Mouse (Mus musculus): ENCODE measurements around the gene Inka1. TPM values are rescaled to one million over a fixed set of nuclear protein-coding genes. Genes with fewer than 3 reads are reported as not detected.
A peak's percentile ranks its signal among the peaks of the same experiment; 100 is the strongest.

The Inka1 gene
- total RNA-seq, 2 experiments from 2014 or later = 10.3 to 11.8 TPM

GRCm38 (mm10) chr9:107984754-107985055 is 974 bp downstream of the Inka1 start:
- intact Hi-C loops (cut with DNase I) = loop anchor here (10.0 kb wide), 1 partner anchor 320 kb away; the partner anchor contains the start of genes Rhoa and Tcta
- peak; percentile 21 to 46 for DNase-seq

DNA sequence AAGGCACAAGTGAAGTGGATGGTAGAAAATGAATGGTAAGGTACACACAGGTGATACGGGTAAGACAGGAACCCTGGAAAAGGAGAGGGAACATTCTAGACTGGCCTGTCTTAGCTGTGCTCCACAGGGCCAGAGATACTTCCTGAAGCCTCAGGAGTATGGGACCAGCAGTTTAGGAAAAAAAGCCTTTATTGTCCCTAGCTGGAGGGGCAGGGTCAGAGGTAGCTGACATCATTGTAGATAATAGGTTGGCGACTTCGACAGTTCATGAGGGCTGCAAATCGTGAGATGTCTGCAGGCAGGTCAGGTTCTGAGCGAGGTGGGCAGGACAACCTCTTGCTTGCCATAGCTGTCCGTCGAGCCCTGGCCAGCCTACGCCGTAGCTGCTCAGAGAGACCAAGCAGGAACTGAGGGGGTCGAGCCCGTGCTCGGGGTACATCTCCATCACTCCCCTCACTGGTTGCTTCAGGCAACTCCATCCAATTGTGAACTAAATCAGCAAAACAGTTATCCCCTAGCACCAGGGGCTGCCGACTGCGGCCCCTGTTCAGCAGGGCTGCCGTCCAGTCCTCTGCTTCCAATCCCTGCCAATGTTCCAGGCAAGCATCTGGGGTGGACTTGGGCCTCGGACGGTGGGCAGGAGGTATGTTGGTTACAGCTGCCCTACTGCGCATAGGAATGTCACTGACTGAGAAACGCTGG is 1.5 kb downstream of the Inka1 start:
- intact Hi-C loops (cut with DNase I) = loop anchor here (10.0 kb wide), 1 partner anchor 321 kb away; the partner anchor contains the start of genes Rhoa and Tcta
- DNase-seq = peak; percentile 38 to 47

DNA sequence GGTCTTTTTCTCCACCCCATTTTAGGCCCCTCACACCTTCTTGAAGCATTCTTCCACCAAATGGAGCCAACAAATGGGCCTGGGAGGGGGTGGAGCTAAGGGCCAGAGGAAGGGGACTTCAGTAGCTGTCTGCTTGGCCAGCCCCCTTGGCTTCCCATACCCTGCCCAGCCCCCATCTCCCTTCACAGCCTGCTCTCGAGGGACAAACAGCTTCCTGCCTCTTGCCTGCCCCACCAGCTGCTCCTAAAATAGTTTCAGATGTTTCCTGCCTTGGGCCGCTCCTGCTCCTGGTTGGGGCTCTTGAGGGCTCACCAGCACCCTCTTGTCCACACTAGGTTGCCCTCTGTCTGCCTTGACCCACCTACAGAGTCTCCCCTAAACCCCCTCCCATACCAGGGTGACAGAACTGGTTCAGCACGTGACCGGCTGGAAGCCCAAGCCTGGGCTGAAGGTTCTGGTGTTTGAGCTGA is 2.2 kb downstream of the Inka1 start:
- peak; percentile 78 to 81 for DNase-seq
- intact Hi-C loops (cut with DNase I) = loop anchor here (10.0 kb wide), 1 partner anchor 321 kb away; the partner anchor contains the start of genes Rhoa and Tcta

GRCm38 (mm10) chr9:107982681-107983346 is 2.9 kb downstream of the Inka1 start, which contains the start of gene Gm20661:
TSS of gene Gm20661 (plus strand) at chr9:107983058.
- intact Hi-C loops (cut with DNase I) = loop anchor here (10.0 kb wide), 1 partner anchor 322 kb away; the partner anchor contains the start of genes Rhoa and Tcta
- DNase-seq = peak; percentile 73 to 78

DNA sequence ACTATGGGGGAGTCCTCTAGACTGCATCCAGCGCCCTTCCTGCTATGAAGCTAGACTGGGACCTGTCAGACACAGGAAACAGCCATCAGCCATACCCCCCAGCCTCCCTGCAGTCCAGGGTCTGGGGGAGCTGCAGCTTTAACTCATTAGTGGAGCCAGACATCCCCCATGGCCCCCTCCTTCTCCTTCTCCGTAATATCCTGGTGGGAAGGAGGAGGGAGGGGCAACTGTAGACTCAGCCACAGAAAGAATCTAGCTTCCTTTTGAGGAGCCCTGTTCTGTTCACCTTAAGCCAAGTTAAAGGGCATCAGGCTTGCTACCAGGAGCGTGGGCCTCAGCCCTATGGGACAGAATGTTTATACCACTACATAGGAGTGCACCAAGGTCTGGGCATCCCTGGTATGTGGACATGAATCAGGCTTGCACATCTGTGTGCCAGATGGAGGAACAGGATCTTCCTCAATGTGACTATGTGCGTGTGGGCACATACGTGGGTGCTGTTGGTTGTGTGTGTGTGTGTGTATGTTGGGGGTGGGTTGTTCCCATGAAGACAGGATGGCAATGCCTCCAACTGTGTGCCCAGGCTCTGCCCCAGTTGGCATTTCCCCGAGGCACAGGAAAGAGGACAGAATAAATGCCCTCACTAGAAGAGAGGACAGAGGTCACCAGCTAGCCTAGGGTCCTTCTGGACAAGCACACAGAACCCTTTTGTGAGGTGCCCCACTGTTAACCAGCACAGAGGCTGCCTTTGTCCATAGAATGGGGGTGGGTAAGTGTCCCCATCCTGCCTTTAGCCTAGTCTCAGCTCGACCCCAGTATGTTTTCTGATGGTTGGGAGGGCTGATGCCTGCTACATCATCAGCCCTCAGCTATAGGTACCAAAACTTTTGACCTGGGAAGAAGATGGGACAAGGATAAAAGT is 3.7 kb downstream of the Inka1 start:
- DNase-seq = peak; percentile 22 to 32
- intact Hi-C loops (cut with DNase I) = loop anchor here (10.0 kb wide), 1 partner anchor 323 kb away; the partner anchor contains the start of genes Rhoa and Tcta

DNA sequence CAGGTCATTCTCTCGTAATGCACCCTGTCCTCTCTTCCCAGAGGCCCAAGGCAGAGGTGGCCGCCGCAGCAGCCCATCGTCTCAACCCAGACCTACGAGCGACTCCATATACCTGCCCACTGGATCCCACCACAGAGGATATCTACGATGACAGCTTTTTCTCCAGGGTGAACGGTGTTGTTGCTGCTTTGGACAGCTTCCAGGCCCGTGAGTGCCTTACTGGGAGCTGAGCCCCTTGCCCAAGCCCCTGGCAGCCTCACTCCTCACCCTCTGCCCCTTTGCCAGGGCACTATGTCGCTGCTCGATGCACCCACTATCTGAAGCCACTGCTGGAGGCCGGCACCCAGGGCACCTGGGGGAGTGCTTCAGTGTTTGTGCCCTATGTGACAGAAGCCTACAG is 6.9 kb downstream of the Inka1 start:
- DNase-seq = no peak
- intact Hi-C loops (cut with DNase I) = no loop called here

DNA sequence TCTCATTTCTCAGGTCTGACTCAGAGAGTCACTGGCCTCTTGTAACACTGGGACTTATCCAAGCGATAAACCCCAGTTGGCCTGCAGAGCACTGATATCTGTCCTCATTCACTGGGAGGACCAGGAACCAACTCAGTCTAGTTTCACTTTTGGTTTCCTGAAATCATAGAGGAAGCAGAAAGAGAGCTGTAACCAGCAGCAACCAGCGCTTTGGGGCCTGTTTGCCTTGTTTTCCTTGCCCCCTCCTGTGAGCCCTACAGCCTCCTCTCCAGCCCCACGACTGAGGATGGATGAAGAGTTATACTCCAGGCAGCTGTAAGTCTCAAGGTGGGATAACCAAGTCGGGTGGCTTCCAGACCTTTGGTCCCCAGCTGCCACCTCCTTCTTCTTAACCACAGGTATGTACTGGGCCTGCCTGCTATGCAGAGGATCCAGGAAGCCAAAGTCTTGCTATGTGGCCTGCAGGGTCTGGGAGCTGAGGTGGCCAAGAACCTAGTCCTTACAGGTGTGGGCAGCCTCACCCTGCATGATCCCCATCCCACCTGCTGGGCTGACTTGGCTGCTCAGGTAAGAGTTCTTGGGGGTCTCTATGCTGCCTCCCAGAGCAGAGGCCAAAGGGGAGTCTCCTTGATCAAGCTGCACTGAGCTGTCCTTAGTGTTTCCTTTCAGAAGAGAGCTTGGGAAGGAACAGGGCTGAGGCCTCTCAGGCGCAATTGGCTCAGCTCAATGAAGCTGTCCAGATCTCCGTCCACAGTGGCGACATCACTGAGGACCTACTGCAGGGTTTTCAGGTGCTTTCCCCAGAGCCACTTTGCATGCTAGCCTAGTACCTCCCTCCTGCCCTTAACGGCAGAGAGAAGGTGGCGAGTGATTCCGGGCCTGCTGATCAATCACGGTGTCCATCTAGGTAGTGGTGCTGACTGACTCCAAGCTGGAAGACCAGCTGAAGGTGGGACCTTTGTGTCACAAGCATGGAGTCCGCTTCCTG is 10.0 kb downstream of the Inka1 start, which contains the start of gene Uba7:
Gene Uba7, plus strand, starts transcription at position 107 of the 988 bp plus-strand sequence.
- DNase-seq = peak; percentile 49 to 56
- intact Hi-C loops (cut with DNase I) = no loop called here

DNA sequence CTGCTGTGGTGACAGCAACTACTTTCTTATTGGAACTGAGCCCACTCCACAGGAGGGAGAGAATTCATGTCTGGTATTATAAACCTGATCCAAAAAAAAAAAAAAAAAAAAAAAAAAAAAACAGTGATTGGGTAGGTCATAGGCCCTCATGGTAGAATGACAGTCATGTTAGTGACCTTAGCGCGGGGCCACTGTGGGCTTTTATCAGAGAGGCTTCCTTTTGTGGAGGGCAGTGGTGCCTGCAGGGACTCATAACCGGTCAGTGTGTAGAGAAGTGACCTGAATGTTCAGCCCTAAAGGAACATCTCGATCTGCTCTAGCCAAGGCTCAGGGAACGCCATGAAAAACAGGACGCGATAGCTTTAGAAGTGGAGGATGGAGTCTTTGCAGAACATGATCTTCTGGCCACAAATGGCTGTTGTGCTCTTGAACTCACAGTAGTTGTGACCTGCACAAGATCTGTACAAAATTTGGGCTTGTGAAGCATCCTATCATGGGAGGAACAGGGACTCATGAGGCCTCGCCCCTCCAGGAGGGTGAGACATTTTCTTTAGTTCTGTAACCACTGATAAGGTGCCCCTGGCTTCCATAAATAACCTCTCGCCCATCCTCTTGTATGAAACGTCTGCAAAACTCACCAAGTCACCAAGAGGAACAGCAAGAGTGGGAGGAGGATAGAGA is 11.0 kb downstream of the Inka1 start:
- DNase-seq = no peak
- intact Hi-C loops (cut with DNase I) = no loop called here

DNA sequence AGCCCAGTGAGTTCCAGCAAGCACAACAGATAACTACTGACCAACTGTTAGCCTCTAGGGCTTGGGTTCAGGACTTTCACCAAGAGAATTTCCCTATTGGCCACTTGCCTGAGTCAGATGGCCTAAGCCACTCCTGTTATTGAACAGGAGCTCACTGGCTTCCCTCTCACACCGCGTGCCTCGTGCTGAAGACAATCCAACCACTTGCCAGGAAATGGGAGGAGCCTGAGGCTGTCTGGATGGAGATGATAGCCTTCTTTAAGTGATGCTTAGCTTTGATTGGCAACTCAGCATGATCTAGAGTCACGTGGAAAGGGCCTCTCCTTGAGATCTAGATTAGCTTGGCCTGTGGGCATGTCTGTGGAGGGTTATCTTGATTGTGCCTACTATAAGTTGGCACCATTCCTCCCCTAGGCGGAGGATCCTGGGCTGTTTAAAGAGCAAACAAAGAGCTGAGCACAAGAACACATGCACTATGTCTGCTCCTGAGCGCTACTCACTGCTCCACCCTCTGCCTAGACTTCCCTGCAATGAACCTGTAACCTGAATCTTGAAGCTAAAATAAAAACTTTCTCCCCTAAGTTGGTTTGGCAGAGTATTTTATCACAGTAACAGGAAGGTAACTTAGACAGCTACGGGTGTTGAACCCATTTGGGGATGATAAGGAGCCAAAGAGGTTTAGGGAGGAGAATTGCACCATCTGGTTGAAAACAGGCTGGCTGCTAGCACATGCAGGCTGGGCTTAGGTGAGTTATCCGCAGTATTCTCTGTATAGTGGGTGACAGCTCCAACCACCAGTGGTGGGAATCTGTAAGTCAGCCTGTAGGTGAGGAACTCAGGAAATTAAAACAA is 13.8 kb downstream of the Inka1 start:
- peak; percentile 32 for DNase-seq
- intact Hi-C loops (cut with DNase I) = no loop called here

DNA sequence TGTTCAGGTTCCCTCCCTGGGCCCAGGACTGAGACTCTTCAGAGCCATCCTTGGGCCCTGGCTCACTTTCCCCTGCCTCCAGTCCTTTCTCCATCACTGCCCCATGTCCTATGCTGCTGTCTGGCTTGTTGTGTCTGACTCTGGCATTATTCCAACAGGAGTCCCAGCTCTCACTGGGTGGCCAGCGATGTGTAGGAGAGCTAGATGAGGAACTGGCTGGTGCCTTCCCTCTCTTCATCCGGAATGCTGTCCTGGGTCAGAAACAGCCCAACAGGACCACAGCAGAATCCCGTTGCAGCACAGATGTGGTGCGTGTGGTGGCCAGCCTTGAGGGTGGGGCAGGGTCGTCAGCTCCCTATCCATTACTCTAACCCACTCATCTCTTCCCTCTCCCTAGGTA is 15.4 kb downstream of the Inka1 start:
- no peak for DNase-seq
- intact Hi-C loops (cut with DNase I) = no loop called here

DNA sequence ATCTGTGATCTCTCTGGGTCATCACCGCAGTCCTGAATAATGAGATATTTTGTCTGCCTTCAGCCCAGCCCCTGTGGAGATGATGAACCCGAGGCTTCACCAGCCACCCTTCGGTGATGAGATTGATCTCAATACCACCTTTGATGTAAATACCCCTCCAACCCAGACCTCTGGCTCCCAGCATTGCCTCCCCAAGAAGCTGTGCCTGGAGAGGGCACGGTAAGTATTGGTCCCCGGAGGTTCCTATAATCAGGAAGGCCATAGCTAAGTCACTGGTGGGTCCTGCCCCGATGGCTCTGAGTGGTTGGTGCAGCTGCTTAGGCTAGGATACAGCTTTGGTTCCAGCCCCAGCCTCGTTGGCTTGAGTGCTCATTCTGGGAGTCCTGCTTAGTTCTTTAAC is 17.1 kb downstream of the Inka1 start:
- intact Hi-C loops (cut with DNase I) = no loop called here

GRCm38 (mm10) chr9:107967437-107967836 is 18.2 kb downstream of the Inka1 start:
- intact Hi-C loops (cut with DNase I) = no loop called here
- DNase-seq = no peak

More for the DNA sequence above, 17.1 kb downstream of the Inka1 start:
- no peak for DNase-seq

DNA sequence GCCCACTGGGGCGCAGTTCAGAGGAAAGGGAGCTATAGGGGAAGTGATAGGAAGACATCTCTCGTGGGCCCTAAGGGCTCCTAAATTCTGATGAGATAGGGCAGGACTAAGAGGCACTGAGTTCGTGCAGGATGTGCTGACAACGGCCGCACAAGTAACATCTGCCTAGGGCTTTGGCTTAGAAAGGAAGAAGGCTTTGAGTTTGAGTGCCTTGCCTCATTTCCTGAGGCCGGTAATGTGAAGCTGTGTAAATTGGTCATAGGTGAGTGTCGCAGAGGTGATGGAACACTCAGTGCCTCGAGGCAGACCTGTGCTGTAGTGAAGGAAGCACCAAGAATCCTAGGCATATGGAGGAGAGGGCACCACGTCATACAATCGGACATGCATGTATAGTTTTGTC is 19.0 kb downstream of the Inka1 start:
- intact Hi-C loops (cut with DNase I) = no loop called here
- no peak for DNase-seq

GRCm38 (mm10) chr9:107964681-107965080 is 21.0 kb downstream of the Inka1 start:
- no peak for DNase-seq
- intact Hi-C loops (cut with DNase I) = loop anchor here (5.0 kb wide), 1 partner anchor 88 kb away; the partner anchor contains the start of gene Amigo3

GRCm38 (mm10) chr9:107963700-107964099 is 22.0 kb downstream of the Inka1 start:
- intact Hi-C loops (cut with DNase I) = loop anchor here (1.0 to 5.0 kb wide), 4 partner anchors 23 to 104 kb away; partner anchors contain the start of gene Amigo3

DNA sequence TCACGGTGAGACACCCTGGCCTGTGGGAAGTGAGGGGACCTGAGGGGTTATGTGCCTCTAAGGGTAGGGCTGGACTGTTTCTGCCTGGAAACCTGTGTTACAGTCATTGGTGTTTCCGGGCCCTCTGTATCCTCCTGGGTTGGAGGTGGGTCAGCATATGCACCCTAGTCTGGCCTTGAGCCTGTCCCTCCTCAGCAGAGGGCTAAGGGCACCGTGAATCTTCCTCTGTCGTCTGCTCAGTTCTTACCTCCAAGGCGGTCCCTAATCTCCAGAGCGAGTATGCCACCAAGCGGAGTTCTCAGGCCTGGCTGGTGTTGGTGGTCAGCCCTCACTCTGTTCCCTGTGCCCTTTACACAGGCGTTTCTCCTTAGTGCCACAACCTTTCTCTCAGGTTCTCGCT is 22.8 kb downstream of the Inka1 start:
- DNase-seq = no peak
- intact Hi-C loops (cut with DNase I) = loop anchor here (1.0 to 5.0 kb wide), 4 partner anchors 23 to 104 kb away; partner anchors contain the start of gene Amigo3

More at GRCm38 (mm10) chr9:107963700-107964099, 22.0 kb downstream of the Inka1 start:
- DNase-seq = peak; percentile 83 to 86

GRCm38 (mm10) chr9:107961881-107962280 is 23.8 kb downstream of the Inka1 start:
- intact Hi-C loops (cut with DNase I) = loop anchor here (5.0 kb wide), 1 partner anchor 90 kb away; the partner anchor contains the start of gene Amigo3

More at GRCm38 (mm10) chr9:107961881-107962280, 23.8 kb downstream of the Inka1 start:
- no peak for DNase-seq

All from heart, postnatal 36 days (tissue).